In the genomic region with DNA sequence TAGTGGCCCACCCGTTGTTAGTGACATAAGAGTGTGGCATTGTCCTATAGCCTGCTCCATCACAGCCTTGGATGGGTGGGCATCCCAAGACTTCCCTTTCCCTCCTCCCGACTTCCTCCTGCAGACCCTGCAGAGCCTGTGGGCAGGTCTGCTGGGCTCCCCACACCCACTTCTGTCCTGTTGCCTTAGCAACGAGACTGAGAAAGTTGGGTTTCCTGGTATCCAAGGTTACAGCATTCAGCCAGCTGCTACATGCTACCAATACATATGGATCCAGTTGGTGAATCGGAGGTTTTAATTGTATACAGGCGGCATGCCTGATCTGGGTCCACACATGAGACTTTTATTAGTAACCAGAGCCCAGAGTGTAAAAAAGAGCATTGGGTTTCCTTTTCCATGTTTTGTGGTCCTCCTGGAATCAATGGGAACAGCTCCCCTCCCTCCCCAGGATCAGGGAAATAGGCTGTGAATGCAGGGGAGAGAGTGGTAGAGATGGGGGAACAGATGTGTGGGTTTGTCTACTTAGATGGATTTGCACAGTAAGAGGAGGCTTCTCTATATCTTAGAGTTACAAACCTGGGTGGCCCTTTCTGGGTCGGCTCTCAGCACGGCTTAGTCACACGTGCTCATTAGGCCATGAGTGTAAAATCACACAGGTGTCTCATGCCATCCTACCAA, we compare ENCODE assay signal across 10 mouse cellular contexts. TPM values are rescaled to one million over a fixed set of nuclear protein-coding genes. Genes with fewer than 3 reads are reported as not detected.
DNase-seq lines count a peak whose midpoint lies in the region; ATAC-seq lines count a peak whose summit lies in the region.
"Had no signal": no experiment of that assay in that cellular context is flagged by ENCODE, and none has a peak within 500 bp of the region (broad histone marks: within the 10 kb centered on the region; RNA-seq: fewer than 3 reads in every experiment).

No protein-coding gene starts in this region.

- no peak for DNase-seq in frontal cortex, postnatal 25 days (ENCODE audit: low spot score in 2 of 2)
- peak; percentile 58 to 61 for DNase-seq in frontal cortex, postnatal 14 days (ENCODE audit: low spot score in 2 of 2)
- peak; percentile 68 to 74 for DNase-seq in left cerebral cortex, postnatal 36 days (ENCODE audit: low spot score in 2 of 2)
- peak; percentile 80 for DNase-seq in right cerebral cortex, adult 18-20 months
- no peak for DNase-seq in cerebellum, adult 11 months
- DNase-seq in spleen, postnatal 14 days (ENCODE audit: low spot score in 2 of 2) = no peak
- no peak for DNase-seq in kidney, postnatal 10 days
- DNase-seq: gastrocnemius, postnatal 25 days; spleen, adult 18-20 months had no signal

- peak; percentile 96 for ATAC-seq in frontal cortex, adult (ENCODE audit: low TSS enrichment)

- intact Hi-C loops in left cerebral cortex, postnatal 36 days (cut with DNase I) = no loop called here

RNA-seq across cellular contexts. Expression of a gene that starts 45.7 kb away (rescaled TPM):
- total RNA-seq in left cerebral cortex, postnatal 36 days (2021) = 100 to 1,000 TPM; 222 TPM

Comparison
In these comparisons a context has a peak if more than half of its experiments do, and no peak if none do; other contexts are left out.
1. DNase-seq: peak in frontal cortex, postnatal 14 days (2 of 2), left cerebral cortex, postnatal 36 days (2 of 2) and right cerebral cortex, adult 18-20 months (single experiment); none in frontal cortex, postnatal 25 days (0 of 2), cerebellum, adult 11 months (single experiment), spleen, postnatal 14 days (0 of 2) and kidney, postnatal 10 days (single experiment).